ENCODE assay signal across 11 mouse cellular contexts in genomic region chr1:37491672-37492071, GRCm38 (mm10). TPM values are rescaled to one million over a fixed set of nuclear protein-coding genes. Genes with fewer than 3 reads are reported as not detected.
DNase-seq lines count a peak whose midpoint lies in the region.
"Had no signal": no experiment of that assay in that cellular context is flagged by ENCODE, and none has a peak within 500 bp of the region (broad histone marks: within the 10 kb centered on the region; RNA-seq: fewer than 3 reads in every experiment).

No protein-coding gene starts in this region.

- no peak overlapping the region for H3K4me3 ChIP-seq in macrophage (ENCODE audit: inconsistent target)
- H3K4me3 ChIP-seq in hindbrain, embryonic 10.5 days, result no peak overlapping the region
- H3K4me3 ChIP-seq: forebrain, embryonic 12.5 days; myocyte had no signal

- peak overlapping the region; percentile 84 for H3K27ac ChIP-seq in macrophage
- no peak overlapping the region for H3K27ac ChIP-seq in hindbrain, embryonic 10.5 days
- H3K27ac ChIP-seq: forebrain, embryonic 12.5 days had no signal

- peaks cover 4% of the 10 kb centered on the region; the same call in 1 of the 2 replicates for H3K36me3 ChIP-seq in macrophage (ENCODE audit: inconsistent target)
- H3K36me3 ChIP-seq in hindbrain, embryonic 10.5 days, result 0 out of 2 replicates have a peak, but pooled peaks cover 3% of the 10 kb centered on the region
- H3K36me3 ChIP-seq: forebrain, embryonic 12.5 days had no signal

- H3K79me2 ChIP-seq in macrophage (ENCODE audit: inconsistent target), result peaks cover 22% of the 10 kb centered on the region; the same call in 1 of the 2 replicates

- no peaks in the 10 kb centered on the region for H3K9me3 ChIP-seq in hindbrain, embryonic 10.5 days
- H3K9me3 ChIP-seq: forebrain, embryonic 12.5 days had no signal

- 0% methylated on average over 7 of the region's 7 CpGs for WGBS in macrophage (ENCODE audit: missing documents)
- 84% methylated on average over 7 of the region's 7 CpGs for WGBS in hindbrain, embryonic 10.5 days

- peaks cover 13% of the 10 kb centered on the region for H3K27me3 ChIP-seq in hindbrain, embryonic 10.5 days (ENCODE audit: insufficient read depth, poor library complexity, severe bottlenecking)
- H3K27me3 ChIP-seq: forebrain, embryonic 12.5 days had no signal

- peak; percentile 18 for DNase-seq in adrenal gland, adult 2 months
- no peak for DNase-seq in adrenal gland, postnatal 25 days
- peak; percentile 37 for DNase-seq in thymus, postnatal 0 days (ENCODE audit: low spot score)
- DNase-seq in thymus, postnatal 10 days (ENCODE audit: low spot score in 2 of 2), result no peak
- peak; percentile 36 for DNase-seq in telencephalon, adult 2 months (ENCODE audit: low read depth, low spot score)
- no peak for DNase-seq in urinary bladder, postnatal 4 days (ENCODE audit: low spot score in 2 of 2)
- no peak for DNase-seq in hindbrain, embryonic 10.5 days (ENCODE audit: low spot score)
- DNase-seq: right cerebral cortex, postnatal 25 days had no signal

- H3K4me1 ChIP-seq in hindbrain, embryonic 10.5 days (replicated peaks), result no peaks in the 10 kb centered on the region
- H3K4me1 ChIP-seq: forebrain, embryonic 12.5 days had no signal

RNA-seq across cellular contexts. Expression of gene Mgat4a, which starts 49.1 kb away (rescaled TPM):
- total RNA-seq in adrenal gland, adult 2 months (2021), result 1 to 10 TPM; 5.5 to 9.0 TPM
- polyA plus RNA-seq in adrenal gland, adult 2 months (2012; rRNA removed), result 1.4 and 1.6 TPM in 2 replicates
- 6.2 and 7.0 TPM in 2 replicates for total RNA-seq in adrenal gland, postnatal 25 days (2021)
- polyA plus RNA-seq in thymus, postnatal 0 days (2015; fragmentation: Nextera tagmentation; extraction: Ambion mirVana), result 12.7 and 14.7 TPM in 2 replicates
- 100 to 1,000 TPM in 7 of 26 experiments, 10 to 100 TPM in 19; 35.9 to 259 (median 71.5) TPM for total RNA-seq in macrophage (2018; cell fraction: chromatin; rRNA removed)
- 10 to 100 TPM; 16.7 to 53.5 (median 28.3) TPM for total RNA-seq in macrophage (2018; cell fraction: cytosol; rRNA removed)
- total RNA-seq in macrophage (2018; cell fraction: nucleus; rRNA removed), result 100 to 1,000 TPM in 8 of 26 experiments, 10 to 100 TPM in 18; 33.7 to 151 (median 72.3) TPM
- 9.6 to 16.8 TPM (median 15.0 TPM) in 3 replicates for polyA plus RNA-seq in macrophage (2018)
- 1.2 and 2.5 TPM in 2 replicates for polyA plus RNA-seq in hindbrain, embryonic 10.5 days (2016; fragmentation: Nextera tagmentation; extraction: Ambion mirVana)

Comparison
In these comparisons a context has a peak if more than half of its experiments do, and no peak if none do; other contexts are left out.
1. DNase-seq: peak in adrenal gland, adult 2 months (single experiment), thymus, postnatal 0 days (single experiment) and telencephalon, adult 2 months (single experiment); none in adrenal gland, postnatal 25 days (single experiment), thymus, postnatal 10 days (0 of 2), urinary bladder, postnatal 4 days (0 of 2) and hindbrain, embryonic 10.5 days (single experiment).